Mouse (Mus musculus): ENCODE data around the gene Tmed1. TPM values are rescaled to one million over a fixed set of nuclear protein-coding genes. Genes with fewer than 3 reads are reported as not detected.
"Not testable (repeated sequence)": the region's sequence is repeated elsewhere in the genome, so short reads cannot be mapped to it uniquely, and the experiment has no call there.

Gene Tmed1
- polyA plus RNA-seq, 1 experiment from 2014 or later, result 38.5 TPM

DNA sequence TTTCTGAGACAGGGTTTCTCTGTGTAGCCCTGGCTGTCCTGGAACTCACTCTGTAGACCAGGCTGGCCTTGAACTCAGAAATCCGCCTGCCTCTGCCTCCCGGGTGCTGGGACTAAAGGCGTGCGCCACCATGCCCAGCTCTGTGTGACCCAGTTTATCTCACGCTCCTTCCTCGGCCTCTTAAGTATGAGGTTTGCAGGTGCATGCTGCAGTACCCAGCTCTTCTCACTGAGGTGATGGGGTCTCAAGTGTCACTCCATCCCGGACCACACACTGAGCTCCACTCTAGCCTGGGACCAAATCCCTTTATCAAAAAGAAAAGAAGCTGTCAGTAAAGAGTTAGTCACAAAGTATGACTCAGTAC, 45.5 kb downstream of the Tmed1 start:
- not testable (repeated sequence) for H3K4me2 ChIP-seq; H3K27me3 ChIP-seq; H3K9ac ChIP-seq; DNase-seq; H3K27ac ChIP-seq; ATAC-seq (ENCODE audit: low read depth); H3K9me3 ChIP-seq (replicated peaks); H3K4me3 ChIP-seq (replicated peaks)
- WGBS (ENCODE audit: insufficient replicate concordance), result 84% methylated on average over 7 of the region's 7 CpGs
- peaks cover 79% of the 10 kb centered on the region for H3K36me3 ChIP-seq
- peaks cover 37% of the 10 kb centered on the region for H3K4me1 ChIP-seq (replicated peaks)

DNA sequence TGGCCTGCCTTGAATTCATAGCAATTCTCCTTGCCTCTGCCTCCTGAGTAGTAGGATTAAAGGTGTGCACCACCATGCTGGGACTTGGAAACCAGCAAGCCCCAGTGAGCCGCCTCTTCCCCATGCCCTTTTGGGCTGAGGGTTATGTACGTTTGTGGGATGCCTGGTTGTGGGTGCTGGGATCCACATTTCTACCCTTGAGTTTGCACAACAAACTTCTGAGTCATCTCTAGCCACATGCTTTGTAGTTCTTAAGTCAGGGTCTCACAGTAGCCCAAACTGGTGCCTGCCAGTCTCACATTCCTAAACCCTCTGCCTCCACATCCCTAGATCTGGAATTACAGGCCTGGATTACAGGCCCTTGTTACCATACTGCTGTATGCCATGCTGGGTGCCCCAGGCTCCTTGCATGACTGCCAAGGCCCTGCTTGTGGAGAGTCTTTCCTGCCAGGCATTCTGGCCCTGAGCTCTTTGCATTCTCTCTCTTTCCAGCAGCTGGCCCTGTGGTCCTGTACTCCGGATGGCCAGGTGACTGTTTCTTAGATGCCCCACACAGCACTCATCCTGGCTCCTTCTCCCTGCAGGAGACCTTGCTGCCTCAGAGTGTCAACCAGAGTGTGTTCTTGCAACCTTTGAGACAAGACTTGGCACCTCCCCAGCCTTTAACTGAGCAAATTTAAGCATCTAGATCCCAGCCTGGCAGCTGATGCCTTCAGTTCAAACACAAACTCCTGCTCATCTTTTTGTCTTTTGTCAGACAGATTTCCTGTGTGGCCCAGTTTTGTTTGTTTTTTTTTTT, 46.1 kb downstream of the Tmed1 start:
- Histone ChIP-seq H3K9me3 (replicated peaks) (no peaks in the 10 kb centered on the region), H3K27ac (peak overlapping the region; percentile 14), H3K27me3 (no peaks in the 10 kb centered on the region), H3K9ac (0 out of 2 replicates have a peak overlapping the region, but pooled peaks have one; percentile 26), H3K4me1 (replicated peaks) (peaks cover 37% of the 10 kb centered on the region), H3K36me3 (peaks cover 79% of the 10 kb centered on the region), H3K4me2 (no peak overlapping the region), H3K4me3 (replicated peaks) (no peak overlapping the region)
- ATAC-seq (ENCODE audit: low read depth) (no peak), DNase-seq (no peak)
- 77% methylated on average over 3 of the region's 3 CpGs for WGBS (ENCODE audit: insufficient replicate concordance)

DNA sequence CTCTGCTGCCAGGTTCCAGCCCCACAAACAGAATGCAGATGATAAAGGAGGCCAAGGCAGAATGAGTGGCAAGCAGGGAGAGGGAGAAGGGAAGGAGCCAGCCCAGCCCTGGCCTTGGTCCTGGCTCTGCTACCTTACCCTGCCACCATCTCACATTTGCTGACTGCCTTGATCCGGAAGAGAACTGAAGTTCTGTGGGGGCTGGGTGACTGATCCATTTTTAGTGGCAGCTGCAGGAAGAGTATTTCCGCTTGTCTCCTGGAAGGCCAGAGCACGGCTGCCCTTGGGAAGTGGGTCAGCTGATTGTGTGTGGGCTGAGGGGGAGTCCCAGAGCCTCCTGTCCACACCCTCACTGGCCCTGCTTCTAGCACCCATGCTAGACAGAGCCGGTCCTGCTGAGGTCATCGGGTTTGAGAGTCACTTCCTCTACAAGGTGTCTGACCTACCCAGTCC, 46.9 kb downstream of the Tmed1 start:
- 29% methylated on average over 5 of the region's 5 CpGs for WGBS (ENCODE audit: insufficient replicate concordance)
- Histone ChIP-seq H3K9ac (no peak overlapping the region), H3K27me3 (no peaks in the 10 kb centered on the region), H3K4me3 (replicated peaks) (no peak overlapping the region), H3K4me1 (replicated peaks) (peaks cover 37% of the 10 kb centered on the region), H3K4me2 (no peak overlapping the region), H3K9me3 (replicated peaks) (no peaks in the 10 kb centered on the region), H3K36me3 (peaks cover 79% of the 10 kb centered on the region), H3K27ac (peak overlapping the region; percentile 14; the same call in 1 of the 2 replicates)
- ATAC-seq (ENCODE audit: low read depth), result peak; percentile 55
- DNase-seq, result no peak

DNA sequence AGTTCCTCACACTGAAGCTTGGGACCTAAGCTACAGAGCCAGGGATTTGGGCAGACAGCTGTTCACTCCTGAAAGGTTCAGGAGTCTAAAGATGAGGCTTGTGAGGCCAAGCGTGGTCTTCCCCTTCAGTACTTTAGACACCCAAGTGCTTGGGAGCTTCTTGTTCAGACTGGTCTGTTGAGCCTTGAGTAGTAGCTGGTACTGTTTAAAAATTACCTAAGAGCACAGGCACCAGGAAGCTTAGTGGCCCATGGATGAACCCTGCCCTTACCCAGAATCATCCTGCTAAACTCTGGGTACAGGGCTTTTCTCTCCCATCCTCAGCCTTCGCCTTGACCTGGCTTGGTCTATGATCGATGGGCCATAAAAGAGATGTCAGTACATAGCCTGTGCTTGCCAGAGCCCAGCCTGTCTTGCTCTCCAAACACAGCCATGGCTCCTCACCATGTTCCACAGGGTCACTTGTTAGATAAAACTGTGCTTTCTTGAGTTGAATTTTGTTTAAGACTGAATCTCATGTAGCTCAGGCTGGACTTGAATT, 49.6 kb downstream of the Tmed1 start:
- Histone ChIP-seq H3K27me3 (no peaks in the 10 kb centered on the region), H3K9ac (no peak overlapping the region), H3K36me3 (peaks cover 63% of the 10 kb centered on the region), H3K27ac (no peak overlapping the region), H3K4me1 (replicated peaks) (peaks cover 52% of the 10 kb centered on the region), H3K9me3 (replicated peaks) (no peaks in the 10 kb centered on the region), H3K4me3 (replicated peaks) (no peak overlapping the region), H3K4me2 (no peak overlapping the region)
- ATAC-seq (ENCODE audit: low read depth) (no peak), DNase-seq (no peak)
- WGBS (ENCODE audit: insufficient replicate concordance), result 88% methylated on average over 3 of the region's 3 CpGs

DNA sequence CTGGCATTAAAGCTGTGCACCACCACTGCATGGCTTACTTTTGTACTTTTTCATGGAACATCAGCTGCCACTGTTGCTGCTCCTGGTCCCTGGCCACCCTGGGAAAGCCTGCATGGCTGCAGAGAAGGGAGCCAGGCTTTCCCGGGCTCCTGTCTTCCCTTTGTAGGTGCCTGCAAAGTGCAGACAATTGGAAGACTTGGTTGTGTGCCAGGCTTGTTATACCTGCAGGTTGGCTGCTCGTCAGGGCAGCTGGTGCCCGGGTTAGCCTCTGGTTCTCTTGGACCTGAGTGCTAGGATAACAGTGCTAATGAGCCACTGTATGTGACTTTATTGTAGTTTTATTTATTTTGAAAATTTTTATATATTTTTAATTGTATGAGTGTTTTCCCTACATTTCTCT, 51.2 kb downstream of the Tmed1 start:
- H3K27ac ChIP-seq, result no peak overlapping the region
- H3K9ac ChIP-seq, result no peak overlapping the region
- DNase-seq, result no peak
- no peaks in the 10 kb centered on the region for H3K27me3 ChIP-seq
- no peak overlapping the region for H3K4me3 ChIP-seq (replicated peaks)
- no peaks in the 10 kb centered on the region for H3K9me3 ChIP-seq (replicated peaks)
- ATAC-seq (ENCODE audit: low read depth), result no peak
- H3K36me3 ChIP-seq, result peaks cover 48% of the 10 kb centered on the region
- 89% methylated on average over 3 of the region's 3 CpGs for WGBS (ENCODE audit: insufficient replicate concordance)
- H3K4me2 ChIP-seq, result no peak overlapping the region
- H3K4me1 ChIP-seq (replicated peaks), result peaks cover 63% of the 10 kb centered on the region

Small RNAs within 50 kb of the gene (microRNA-seq; reads per million reads assigned to microRNA genes)
- gene Mir199a-1, result 1.2 reads per million

Other genes starting within 250 kb of the Tmed1 start
- 85.5 and 86.2 TPM in 2 replicates for gene Atg4d, start 245.0 kb downstream of the Tmed1 start, polyA plus RNA-seq (2015; fragmentation: Nextera tagmentation; extraction: Ambion mirVana)
- gene Kri1, start 222.3 kb downstream of the Tmed1 start, polyA plus RNA-seq (2015; fragmentation: Nextera tagmentation; extraction: Ambion mirVana), result 9.9 and 10.3 TPM in 2 replicates
- 104 and 105 TPM in 2 replicates for gene Cdkn2d, start 218.8 kb downstream of the Tmed1 start, polyA plus RNA-seq (2015; fragmentation: Nextera tagmentation; extraction: Ambion mirVana)
- gene Ap1m2, start 197.9 kb downstream of the Tmed1 start, polyA plus RNA-seq (2015; fragmentation: Nextera tagmentation; extraction: Ambion mirVana), result 0.17 and 0.24 TPM in 2 replicates
- 17.3 and 19.1 TPM in 2 replicates for gene Slc44a2, start 189.6 kb downstream of the Tmed1 start, polyA plus RNA-seq (2015; fragmentation: Nextera tagmentation; extraction: Ambion mirVana)
- gene Ilf3, start 142.4 kb downstream of the Tmed1 start, polyA plus RNA-seq (2015; fragmentation: Nextera tagmentation; extraction: Ambion mirVana), result 50.9 and 58.8 TPM in 2 replicates
- 24.3 and 28.6 TPM in 2 replicates for gene Qtrt1, start 98.4 kb downstream of the Tmed1 start, polyA plus RNA-seq (2015; fragmentation: Nextera tagmentation; extraction: Ambion mirVana)
- gene Dnm2, start 85.3 kb downstream of the Tmed1 start, polyA plus RNA-seq (2015; fragmentation: Nextera tagmentation; extraction: Ambion mirVana), result 51.8 and 56.8 TPM in 2 replicates
- 3.5 and 4.1 TPM in 2 replicates for gene AB124611, start 15.9 kb upstream of the Tmed1 start, polyA plus RNA-seq (2015; fragmentation: Nextera tagmentation; extraction: Ambion mirVana)
- 15.5 and 16.9 TPM in 2 replicates for gene Carm1, start 36.6 kb upstream of the Tmed1 start, polyA plus RNA-seq (2015; fragmentation: Nextera tagmentation; extraction: Ambion mirVana)
- 17.7 and 21.5 TPM in 2 replicates for gene Timm29, start 82.5 kb upstream of the Tmed1 start, polyA plus RNA-seq (2015; fragmentation: Nextera tagmentation; extraction: Ambion mirVana)
- gene Yipf2, start 82.6 kb upstream of the Tmed1 start, polyA plus RNA-seq (2015; fragmentation: Nextera tagmentation; extraction: Ambion mirVana), result 8.8 and 10.2 TPM in 2 replicates
- 26.5 and 29.5 TPM in 2 replicates for gene Smarca4, start 105.9 kb upstream of the Tmed1 start, polyA plus RNA-seq (2015; fragmentation: Nextera tagmentation; extraction: Ambion mirVana)
- 18.6 and 22.5 TPM in 2 replicates for gene Ldlr, start 213.2 kb upstream of the Tmed1 start, polyA plus RNA-seq (2015; fragmentation: Nextera tagmentation; extraction: Ambion mirVana)

Measured in liver, embryonic 13.5 days (tissue).